Mouse (Mus musculus) neural tube, embryonic 13.5 days (tissue): Measurements from ENCODE around the gene Olah. TPM values are rescaled to one million over a fixed set of nuclear protein-coding genes. Genes with fewer than 3 reads are reported as not detected.
"Not testable (repeated sequence)": the region's sequence is repeated elsewhere in the genome, so short reads cannot be mapped to it uniquely, and the experiment has no call there.

Experiments
- ATAC-seq: fragments of 200-750 bp; cut with Nextera tagmentation; 2 replicates; pipeline ENCODE4 v1.8.0; 2017; ENCODE audit warnings: low read depth, mild to moderate bottlenecking, moderate TSS enrichment, moderate library complexity
- H3K27ac ChIP-seq: fragments of 300-500 bp; sonication (generic); replicated peaks from 2 replicates; pipeline ENCODE4 v1.5.1; 2015; ENCODE audit warnings: moderate library complexity, mild to moderate bottlenecking, inconsistent platforms
- H3K27me3 ChIP-seq: fragments of 300-500 bp; sonication (generic); 2 replicates; pipeline ENCODE4 v1.6.1; 2015; ENCODE audit warnings: mild to moderate bottlenecking, inconsistent platforms
- H3K36me3 ChIP-seq: fragments of 300-500 bp; sonication (generic); 2 replicates; pipeline ENCODE4 v1.6.1; 2015; ENCODE audit warnings: mild to moderate bottlenecking, inconsistent platforms
- H3K4me1 ChIP-seq: fragments of 300-500 bp; sonication (generic); replicated peaks from 2 replicates; pipeline ENCODE4 v1.6.1; 2015; ENCODE audit warnings: inconsistent platforms
- H3K4me2 ChIP-seq: fragments of 300-500 bp; sonication (generic); 2 replicates; pipeline ENCODE4 v1.6.1; 2015; ENCODE audit warnings: inconsistent platforms, mild to moderate bottlenecking, moderate library complexity
- H3K4me3 ChIP-seq: fragments of 300-500 bp; sonication (generic); 2 replicates; pipeline ENCODE4 v1.5.1; 2015; ENCODE audit warnings: mild to moderate bottlenecking, inconsistent platforms
- H3K9ac ChIP-seq: fragments of 300-500 bp; sonication (generic); 2 replicates; pipeline ENCODE4 v1.6.1; 2015; ENCODE audit warnings: moderate library complexity, mild to moderate bottlenecking, inconsistent platforms
- H3K9me3 ChIP-seq: fragments of 300-500 bp; sonication (generic); 2 replicates; pipeline ENCODE4 v1.6.1; 2016; ENCODE audit warnings: inconsistent platforms
- WGBS: fragments of 180-500 bp; shearing (Covaris S2); methylation state at CpG from one replicate; pipeline ENCODE4 v1.1.7; 2015; 5-methylcytosine and 5-hydroxymethylcytosine counted together
- polyA plus RNA-seq: library from polyadenylated mRNA; unstranded; fragments of >200 nt; fragmentation: Nextera tagmentation; extraction: Ambion mirVana; gene quantifications from 2 replicates; pipeline ENCODE4 v1.2.1, GENCODE M21; 2015

Gene Olah
- not detected in 2 replicates for polyA plus RNA-seq

GRCm38 (mm10) chr2:3397110-3397509, at the start of gene Olah:
Gene Olah (minus strand): TSS chr2:3397210.
- not testable (repeated sequence) for H3K4me1 ChIP-seq, ATAC-seq, H3K4me3 ChIP-seq, H3K27ac ChIP-seq, H3K4me2 ChIP-seq, H3K27me3 ChIP-seq, H3K9me3 ChIP-seq, H3K9ac ChIP-seq, H3K36me3 ChIP-seq
- WGBS, result 76% methylated on average over 10 of the region's 10 CpGs

GRCm38 (mm10) chr2:3445984-3446383, 49.0 kb upstream of the Olah start:
- Histone ChIP-seq H3K4me1 (no peaks in the 10 kb centered on the region), H3K27me3 (no peaks in the 10 kb centered on the region), H3K4me3 (no peak overlapping the region), H3K36me3 (peaks cover 83% of the 10 kb centered on the region), H3K4me2 (no peak overlapping the region), H3K9ac (no peak overlapping the region), H3K27ac (no peak overlapping the region), H3K9me3 (no peaks in the 10 kb centered on the region)
- ATAC-seq, result no peak
- WGBS, result 71% methylated on average over 4 of the region's 4 CpGs

GRCm38 (mm10) chr2:3444206-3444605, 47.2 kb upstream of the Olah start:
- ATAC-seq, result no peak
- 77% methylated on average over 7 of the region's 7 CpGs for WGBS
- H3K9me3 ChIP-seq, result no peaks in the 10 kb centered on the region
- no peaks in the 10 kb centered on the region for H3K4me1 ChIP-seq
- H3K27me3 ChIP-seq, result no peaks in the 10 kb centered on the region
- no peak overlapping the region for H3K4me2 ChIP-seq
- no peak overlapping the region for H3K9ac ChIP-seq
- no peak overlapping the region for H3K27ac ChIP-seq
- H3K36me3 ChIP-seq, result peaks cover 75% of the 10 kb centered on the region
- no peak overlapping the region for H3K4me3 ChIP-seq

GRCm38 (mm10) chr2:3437956-3438355, 40.9 kb upstream of the Olah start:
- peaks cover 39% of the 10 kb centered on the region for H3K36me3 ChIP-seq
- ATAC-seq, result no peak
- 51% methylated on average over 7 of the region's 7 CpGs for WGBS

GRCm38 (mm10) chr2:3435369-3436061, 38.5 kb upstream of the Olah start:
- WGBS, result 88% methylated on average over 6 of the region's 6 CpGs

More at GRCm38 (mm10) chr2:3437956-3438355, 40.9 kb upstream of the Olah start:
- Histone ChIP-seq H3K4me3 (no peak overlapping the region), H3K27ac (no peak overlapping the region), H3K27me3 (no peaks in the 10 kb centered on the region), H3K9me3 (no peaks in the 10 kb centered on the region), H3K9ac (no peak overlapping the region), H3K4me2 (no peak overlapping the region), H3K4me1 (no peaks in the 10 kb centered on the region)

GRCm38 (mm10) chr2:3430956-3431355, 33.9 kb upstream of the Olah start:
- Histone ChIP-seq H3K4me1 (no peaks in the 10 kb centered on the region), H3K9me3 (no peaks in the 10 kb centered on the region), H3K4me3 (no peak overlapping the region), H3K4me2 (no peak overlapping the region), H3K27me3 (no peaks in the 10 kb centered on the region), H3K27ac (no peak overlapping the region), H3K36me3 (peaks cover 25% of the 10 kb centered on the region), H3K9ac (no peak overlapping the region)
- no peak for ATAC-seq
- 89% methylated on average over 9 of the region's 9 CpGs for WGBS

More at GRCm38 (mm10) chr2:3435369-3436061, 38.5 kb upstream of the Olah start:
- no peak overlapping the region for H3K4me3 ChIP-seq
- no peaks in the 10 kb centered on the region for H3K27me3 ChIP-seq
- no peak overlapping the region for H3K27ac ChIP-seq
- no peak overlapping the region for H3K9ac ChIP-seq
- H3K36me3 ChIP-seq, result peaks cover 33% of the 10 kb centered on the region
- ATAC-seq, result no peak
- no peak overlapping the region for H3K4me2 ChIP-seq
- H3K4me1 ChIP-seq, result no peaks in the 10 kb centered on the region
- H3K9me3 ChIP-seq, result no peaks in the 10 kb centered on the region

- 11% methylated on average over 9 of the region's 10 CpGs for WGBS
- no peak; the same call in 1 of the 2 replicates for ATAC-seq
These were observed 27.5 kb upstream of the Olah start for GRCm38 (mm10) chr2:3424579-3424910.

GRCm38 (mm10) chr2:3423841-3424578, 27.0 kb upstream of the Olah start, which contains the start of gene Dclre1c:
Gene Dclre1c (plus strand): TSS chr2:3424131.
- no peaks in the 10 kb centered on the region for H3K27me3 ChIP-seq
- H3K9me3 ChIP-seq, result no peaks in the 10 kb centered on the region
- no peaks in the 10 kb centered on the region for H3K36me3 ChIP-seq
- H3K9ac ChIP-seq, result peak within 1 kb of the TSS; percentile 69
- H3K27ac ChIP-seq, result no peak within 1 kb of the TSS
- peaks cover 25% of the 10 kb centered on the region for H3K4me1 ChIP-seq
- ATAC-seq, result peak; percentile 98
- peak within 1 kb of the TSS; percentile 92 for H3K4me2 ChIP-seq
- peak within 1 kb of the TSS; percentile 58 for H3K4me3 ChIP-seq
- 2% methylated on average over 29 of the region's 29 CpGs for WGBS

More at GRCm38 (mm10) chr2:3424579-3424910, 27.5 kb upstream of the Olah start:
- Histone ChIP-seq H3K4me2 (peak overlapping the region; percentile 92), H3K27ac (no peak overlapping the region), H3K4me3 (peak overlapping the region; percentile 58), H3K4me1 (peaks cover 22% of the 10 kb centered on the region), H3K36me3 (peaks cover 5% of the 10 kb centered on the region; the same call in 1 of the 2 replicates), H3K9ac (peak overlapping the region; percentile 69), H3K9me3 (no peaks in the 10 kb centered on the region), H3K27me3 (no peaks in the 10 kb centered on the region)

GRCm38 (mm10) chr2:3422548-3422947, 25.5 kb upstream of the Olah start, which contains the start of gene Meig1:
Gene Meig1 (minus strand): TSS chr2:3422648.
- no peaks in the 10 kb centered on the region for H3K36me3 ChIP-seq
- H3K4me1 ChIP-seq, result peaks cover 31% of the 10 kb centered on the region
- H3K9ac ChIP-seq, result no peak within 1 kb of the TSS
- no peaks in the 10 kb centered on the region for H3K9me3 ChIP-seq
- peaks cover 8% of the 10 kb centered on the region for H3K27me3 ChIP-seq
- WGBS, result 75% methylated on average over 3 of the region's 3 CpGs
- no peak for ATAC-seq
- H3K4me2 ChIP-seq, result peak within 1 kb of the TSS; percentile 92
- no peak within 1 kb of the TSS for H3K4me3 ChIP-seq
- no peak within 1 kb of the TSS for H3K27ac ChIP-seq

- WGBS, result 35% methylated on average over 4 of the region's 4 CpGs
- H3K4me1 ChIP-seq, result peaks cover 31% of the 10 kb centered on the region
These were observed 23.1 kb upstream of the Olah start for GRCm38 (mm10) chr2:3420157-3420556.

GRCm38 (mm10) chr2:3418883-3419431, 21.9 kb upstream of the Olah start:
- Histone ChIP-seq H3K4me3 (peak overlapping the region; percentile 57), H3K4me2 (peak overlapping the region; percentile 69), H3K9me3 (no peaks in the 10 kb centered on the region), H3K36me3 (no peaks in the 10 kb centered on the region), H3K27me3 (peaks cover 32% of the 10 kb centered on the region), H3K4me1 (peaks cover 22% of the 10 kb centered on the region), H3K27ac (no peak overlapping the region), H3K9ac (peak overlapping the region; percentile 67)
- ATAC-seq, result peak; percentile 92
- WGBS, result 2% methylated on average over 38 of the region's 38 CpGs

More at GRCm38 (mm10) chr2:3420157-3420556, 23.1 kb upstream of the Olah start:
- Histone ChIP-seq H3K9me3 (no peaks in the 10 kb centered on the region), H3K4me3 (no peak overlapping the region), H3K9ac (no peak overlapping the region), H3K36me3 (no peaks in the 10 kb centered on the region), H3K27me3 (peaks cover 28% of the 10 kb centered on the region), H3K4me2 (no peak overlapping the region), H3K27ac (no peak overlapping the region)
- no peak for ATAC-seq

- Histone ChIP-seq H3K36me3 (no peaks in the 10 kb centered on the region), H3K4me3 (no peak overlapping the region), H3K9me3 (no peaks in the 10 kb centered on the region), H3K4me2 (no peak overlapping the region), H3K9ac (no peak overlapping the region), H3K27me3 (peaks cover 32% of the 10 kb centered on the region), H3K4me1 (peaks cover 15% of the 10 kb centered on the region), H3K27ac (no peak overlapping the region)
- WGBS, result 62% methylated on average over 1 of the region's 1 CpGs
- no peak for ATAC-seq
These were observed 18.7 kb upstream of the Olah start for GRCm38 (mm10) chr2:3415676-3416075.
